Mouse (Mus musculus) midbrain, embryonic 13.5 days (tissue): Measurements from ENCODE around the gene Afp. TPM values are rescaled to one million over a fixed set of nuclear protein-coding genes. Genes with fewer than 3 reads are reported as not detected.

Experiments used
- ATAC-seq: fragments of 200-750 bp; cut with Nextera tagmentation; 2 replicates; pipeline ENCODE4 v1.8.0; 2017; ENCODE audit warnings: mild to moderate bottlenecking, moderate TSS enrichment, moderate library complexity
- H3K27ac ChIP-seq: fragments of 300-500 bp; sonication (generic); 2 replicates; pipeline ENCODE4 v1.5.1; 2015; ENCODE audit warnings: inconsistent platforms, mild to moderate bottlenecking, moderate library complexity
- H3K27me3 ChIP-seq: fragments of 300-500 bp; sonication (generic); 2 replicates; pipeline ENCODE4 v1.6.1; 2015; ENCODE audit warnings: mild to moderate bottlenecking, inconsistent platforms
- H3K36me3 ChIP-seq: fragments of 300-500 bp; sonication (generic); 2 replicates; pipeline ENCODE4 v1.6.1; 2015; ENCODE audit warnings: mild to moderate bottlenecking, inconsistent platforms
- H3K4me1 ChIP-seq: fragments of 300-500 bp; sonication (generic); replicated peaks from 2 replicates; pipeline ENCODE4 v1.6.1; 2015; ENCODE audit warnings: inconsistent platforms
- H3K4me2 ChIP-seq: fragments of 300-500 bp; sonication (generic); replicated peaks from 2 replicates; pipeline ENCODE4 v1.6.1; 2015; ENCODE audit warnings: moderate library complexity, mild to moderate bottlenecking, inconsistent platforms
- H3K4me3 ChIP-seq: fragments of 300-500 bp; sonication (generic); replicated peaks from 2 replicates; pipeline ENCODE4 v1.5.1; 2015; ENCODE audit warnings: mild to moderate bottlenecking, inconsistent platforms
- H3K9ac ChIP-seq: fragments of 300-500 bp; sonication (generic); replicated peaks from 2 replicates; pipeline ENCODE4 v1.6.1; 2015; ENCODE audit warnings: mild to moderate bottlenecking, inconsistent platforms
- H3K9me3 ChIP-seq: fragments of 300-500 bp; sonication (generic); 2 replicates; pipeline ENCODE4 v1.6.1; 2016; ENCODE audit warnings: mild to moderate bottlenecking, inconsistent platforms
- WGBS: fragments of 180-500 bp; shearing (Covaris S2); methylation state at CpG from one replicate; pipeline ENCODE4 v1.1.7; 2015; 5-methylcytosine and 5-hydroxymethylcytosine counted together
- polyA plus RNA-seq: library from polyadenylated mRNA; unstranded; fragments of >200 nt; fragmentation: Nextera tagmentation; extraction: Ambion mirVana; gene quantifications from 2 replicates; pipeline ENCODE4 v1.2.1, GENCODE M21; 2015

Afp gene
- polyA plus RNA-seq, 1 experiment from 2014 or later, result 1.7 TPM

- H3K27me3 ChIP-seq, result no peaks in the 10 kb centered on the region
- no peaks in the 10 kb centered on the region for H3K4me1 ChIP-seq
- H3K4me2 ChIP-seq, result no peak overlapping the region
- H3K9ac ChIP-seq, result no peak overlapping the region
- no peaks in the 10 kb centered on the region for H3K9me3 ChIP-seq
- no peak for ATAC-seq
- H3K36me3 ChIP-seq, result no peaks in the 10 kb centered on the region
- 85% methylated on average over 7 of the region's 7 CpGs for WGBS
- H3K4me3 ChIP-seq, result no peak overlapping the region
- no peak overlapping the region for H3K27ac ChIP-seq
Observed at GRCm38 (mm10) chr5:90477308-90478140, 13.0 kb upstream of the Afp start.

GRCm38 (mm10) chr5:90478886-90479285 is 11.7 kb upstream of the Afp start:
- Histone ChIP-seq H3K9me3 (no peaks in the 10 kb centered on the region), H3K4me1 (no peaks in the 10 kb centered on the region), H3K4me2 (no peak overlapping the region), H3K9ac (no peak overlapping the region), H3K27ac (no peak overlapping the region), H3K36me3 (no peaks in the 10 kb centered on the region), H3K4me3 (no peak overlapping the region), H3K27me3 (no peaks in the 10 kb centered on the region)
- ATAC-seq, result no peak
- 91% methylated on average over 1 of the region's 1 CpGs for WGBS

GRCm38 (mm10) chr5:90485597-90485996 is 4.9 kb upstream of the Afp start:
- WGBS, result 95% methylated on average over 7 of the region's 7 CpGs

GRCm38 (mm10) chr5:90488323-90488722 is 2.2 kb upstream of the Afp start:
- Histone ChIP-seq H3K4me3 (no peak overlapping the region), H3K36me3 (no peaks in the 10 kb centered on the region), H3K9me3 (no peaks in the 10 kb centered on the region), H3K4me1 (no peaks in the 10 kb centered on the region), H3K4me2 (no peak overlapping the region), H3K27ac (no peak overlapping the region), H3K27me3 (no peaks in the 10 kb centered on the region), H3K9ac (no peak overlapping the region)
- WGBS, result 81% methylated on average over 7 of the region's 7 CpGs
- ATAC-seq, result no peak

More at GRCm38 (mm10) chr5:90485597-90485996, 4.9 kb upstream of the Afp start:
- H3K9ac ChIP-seq, result no peak overlapping the region
- H3K4me3 ChIP-seq, result no peak overlapping the region
- no peaks in the 10 kb centered on the region for H3K27me3 ChIP-seq
- H3K27ac ChIP-seq, result no peak overlapping the region
- no peak overlapping the region for H3K4me2 ChIP-seq
- H3K9me3 ChIP-seq, result no peaks in the 10 kb centered on the region
- ATAC-seq, result no peak
- H3K4me1 ChIP-seq, result no peaks in the 10 kb centered on the region
- H3K36me3 ChIP-seq, result no peaks in the 10 kb centered on the region

GRCm38 (mm10) chr5:90492440-90492839 is 1.9 kb downstream of the Afp start:
- Histone ChIP-seq H3K9ac (no peak overlapping the region), H3K9me3 (no peaks in the 10 kb centered on the region), H3K4me3 (no peak overlapping the region), H3K4me1 (no peaks in the 10 kb centered on the region), H3K4me2 (no peak overlapping the region), H3K27me3 (no peaks in the 10 kb centered on the region), H3K36me3 (no peaks in the 10 kb centered on the region), H3K27ac (no peak overlapping the region)
- ATAC-seq, result no peak
- 75% methylated on average over 9 of the region's 9 CpGs for WGBS

- H3K4me2 ChIP-seq, result no peak overlapping the region
- WGBS, result 92% methylated on average over 4 of the region's 4 CpGs
- H3K9me3 ChIP-seq, result no peaks in the 10 kb centered on the region
- no peaks in the 10 kb centered on the region for H3K4me1 ChIP-seq
- H3K27ac ChIP-seq, result no peak overlapping the region
- no peaks in the 10 kb centered on the region for H3K27me3 ChIP-seq
- ATAC-seq, result no peak
- H3K4me3 ChIP-seq, result no peak overlapping the region
- no peak overlapping the region for H3K9ac ChIP-seq
- no peaks in the 10 kb centered on the region for H3K36me3 ChIP-seq
Observed at GRCm38 (mm10) chr5:90494308-90494707, 3.8 kb downstream of the Afp start.

GRCm38 (mm10) chr5:90499509-90499908 is 9.0 kb downstream of the Afp start:
- no peak overlapping the region for H3K4me2 ChIP-seq
- WGBS, result 68% methylated on average over 7 of the region's 7 CpGs
- no peak overlapping the region for H3K4me3 ChIP-seq
- H3K9me3 ChIP-seq, result no peaks in the 10 kb centered on the region
- no peak overlapping the region for H3K27ac ChIP-seq
- H3K27me3 ChIP-seq, result no peaks in the 10 kb centered on the region
- no peak overlapping the region for H3K9ac ChIP-seq
- no peaks in the 10 kb centered on the region for H3K4me1 ChIP-seq
- ATAC-seq, result no peak
- no peaks in the 10 kb centered on the region for H3K36me3 ChIP-seq

GRCm38 (mm10) chr5:90500714-90501113 is 10.2 kb downstream of the Afp start:
- peak; percentile 76 for ATAC-seq
- Histone ChIP-seq H3K27me3 (no peaks in the 10 kb centered on the region), H3K9ac (no peak overlapping the region), H3K27ac (no peak overlapping the region), H3K9me3 (no peaks in the 10 kb centered on the region), H3K4me3 (no peak overlapping the region), H3K4me1 (no peaks in the 10 kb centered on the region), H3K4me2 (no peak overlapping the region), H3K36me3 (no peaks in the 10 kb centered on the region)
- WGBS, result 6% methylated on average over 6 of the region's 6 CpGs

- no peak overlapping the region for H3K9ac ChIP-seq
- no peaks in the 10 kb centered on the region for H3K4me1 ChIP-seq
- ATAC-seq, result no peak
- H3K4me3 ChIP-seq, result no peak overlapping the region
- no peaks in the 10 kb centered on the region for H3K27me3 ChIP-seq
- H3K9me3 ChIP-seq, result no peaks in the 10 kb centered on the region
- 90% methylated on average over 5 of the region's 5 CpGs for WGBS
- H3K27ac ChIP-seq, result no peak overlapping the region
- H3K36me3 ChIP-seq, result no peaks in the 10 kb centered on the region
- no peak overlapping the region for H3K4me2 ChIP-seq
Observed at GRCm38 (mm10) chr5:90501752-90502151, 11.2 kb downstream of the Afp start.

- WGBS, result 87% methylated on average over 11 of the region's 11 CpGs
- no peaks in the 10 kb centered on the region for H3K36me3 ChIP-seq
- H3K27me3 ChIP-seq, result no peaks in the 10 kb centered on the region
Observed at GRCm38 (mm10) chr5:90504742-90505141, 14.2 kb downstream of the Afp start.

GRCm38 (mm10) chr5:90506507-90506906 is 16.0 kb downstream of the Afp start:
- no peaks in the 10 kb centered on the region for H3K36me3 ChIP-seq
- no peak overlapping the region for H3K9ac ChIP-seq
- 0 out of 2 replicates have a peak, but pooled peaks cover 4% of the 10 kb centered on the region for H3K4me1 ChIP-seq
- no peaks in the 10 kb centered on the region for H3K9me3 ChIP-seq
- H3K4me3 ChIP-seq, result no peak overlapping the region
- no peak overlapping the region for H3K27ac ChIP-seq
- H3K27me3 ChIP-seq, result no peaks in the 10 kb centered on the region
- ATAC-seq, result no peak
- no peak overlapping the region for H3K4me2 ChIP-seq
- WGBS, result 50% methylated on average over 2 of the region's 2 CpGs

More at GRCm38 (mm10) chr5:90504742-90505141, 14.2 kb downstream of the Afp start:
- no peak overlapping the region for H3K9ac ChIP-seq
- H3K4me2 ChIP-seq, result no peak overlapping the region
- 0 out of 2 replicates have a peak, but pooled peaks cover 4% of the 10 kb centered on the region for H3K4me1 ChIP-seq
- no peak overlapping the region for H3K4me3 ChIP-seq
- H3K9me3 ChIP-seq, result no peaks in the 10 kb centered on the region
- no peak for ATAC-seq
- no peak overlapping the region for H3K27ac ChIP-seq

GRCm38 (mm10) chr5:90507411-90507949 is 16.9 kb downstream of the Afp start:
- H3K9ac ChIP-seq, result no peak overlapping the region
- H3K4me2 ChIP-seq, result 0 out of 2 replicates have a peak overlapping the region, but pooled peaks have one; percentile 9
- no peaks in the 10 kb centered on the region for H3K27me3 ChIP-seq
- peak; percentile 71 for ATAC-seq
- peak overlapping the region; percentile 56; the same call in 1 of the 2 replicates for H3K27ac ChIP-seq
- no peaks in the 10 kb centered on the region for H3K9me3 ChIP-seq
- H3K36me3 ChIP-seq, result no peaks in the 10 kb centered on the region
- no peak overlapping the region for H3K4me3 ChIP-seq
- 38% methylated on average over 13 of the region's 13 CpGs for WGBS
- H3K4me1 ChIP-seq, result 0 out of 2 replicates have a peak, but pooled peaks cover 4% of the 10 kb centered on the region
